Mouse (Mus musculus): Measurements from ENCODE around the gene Hypk. TPM values are rescaled to one million over a fixed set of nuclear protein-coding genes. Genes with fewer than 3 reads are reported as not detected.
"Not testable (repeated sequence)": the region's sequence is repeated elsewhere in the genome, so short reads cannot be mapped to it uniquely, and the experiment has no call there.

Gene Hypk
- polyA plus RNA-seq, 1 experiment from 2014 or later: 143 TPM

- H3K9me3 ChIP-seq: no peaks in the 10 kb centered on the region
- DNase-seq (ENCODE audit: low spot score): no peak
- H3K27ac ChIP-seq (replicated peaks): peak overlapping the region; percentile 96
- H3K4me3 ChIP-seq: peak overlapping the region; percentile 100
- H3K27me3 ChIP-seq (replicated peaks; ENCODE audit: low read depth, poor library complexity, severe bottlenecking): no peaks in the 10 kb centered on the region
- H3K4me1 ChIP-seq: peaks cover 34% of the 10 kb centered on the region
- 2% methylated on average over 7 of the region's 7 CpGs for WGBS
- peaks cover 45% of the 10 kb centered on the region for H3K36me3 ChIP-seq (replicated peaks)
Observed at GRCm38 (mm10) chr2:121450093-121450492, 3.0 kb upstream of the Hypk start.

GRCm38 (mm10) chr2:121452361-121452760, 729 bp upstream of the Hypk start:
- H3K36me3 ChIP-seq (replicated peaks): peaks cover 47% of the 10 kb centered on the region
- no peaks in the 10 kb centered on the region for H3K27me3 ChIP-seq (replicated peaks; ENCODE audit: low read depth, poor library complexity, severe bottlenecking)
- DNase-seq (ENCODE audit: low spot score): no peak
- peak overlapping the region; percentile 2; the same call in 1 of the 2 replicates for H3K4me3 ChIP-seq
- WGBS: 83% methylated on average over 4 of the region's 4 CpGs
- peaks cover 41% of the 10 kb centered on the region for H3K4me1 ChIP-seq
- H3K9me3 ChIP-seq: no peaks in the 10 kb centered on the region
- no peak overlapping the region for H3K27ac ChIP-seq (replicated peaks)

GRCm38 (mm10) chr2:121453917-121454316, 827 bp downstream of the Hypk start:
- H3K4me3 ChIP-seq: peak overlapping the region; percentile 5; the same call in 1 of the 2 replicates
- H3K4me1 ChIP-seq: peaks cover 36% of the 10 kb centered on the region
- DNase-seq (ENCODE audit: low spot score): no peak
- H3K36me3 ChIP-seq (replicated peaks): peaks cover 56% of the 10 kb centered on the region
- WGBS: 88% methylated on average over 6 of the region's 6 CpGs
- no peak overlapping the region for H3K27ac ChIP-seq (replicated peaks)
- no peaks in the 10 kb centered on the region for H3K27me3 ChIP-seq (replicated peaks; ENCODE audit: low read depth, poor library complexity, severe bottlenecking)
- no peaks in the 10 kb centered on the region for H3K9me3 ChIP-seq

- Histone ChIP-seq H3K4me1 (peaks cover 30% of the 10 kb centered on the region), H3K9me3 (no peaks in the 10 kb centered on the region), H3K27ac (replicated peaks) (no peak overlapping the region), H3K36me3 (replicated peaks) (peaks cover 69% of the 10 kb centered on the region), H3K4me3 (no peak overlapping the region), H3K27me3 (replicated peaks; ENCODE audit: low read depth, poor library complexity, severe bottlenecking) (no peaks in the 10 kb centered on the region)
- DNase-seq (ENCODE audit: low spot score): no peak
- 81% methylated on average over 5 of the region's 5 CpGs for WGBS
Observed at GRCm38 (mm10) chr2:121455534-121455933, 2.4 kb downstream of the Hypk start.

- Histone ChIP-seq H3K4me1 (peaks cover 21% of the 10 kb centered on the region), H3K36me3 (replicated peaks) (peaks cover 66% of the 10 kb centered on the region), H3K4me3 (peak within 1 kb of the TSS; percentile 88), H3K27me3 (replicated peaks; ENCODE audit: low read depth, poor library complexity, severe bottlenecking) (no peaks in the 10 kb centered on the region), H3K27ac (replicated peaks) (peak within 1 kb of the TSS; percentile 88), H3K9me3 (no peaks in the 10 kb centered on the region)
- peak; percentile 91 for DNase-seq (ENCODE audit: low spot score)
- 5% methylated on average over 41 of the region's 41 CpGs for WGBS
Observed at GRCm38 (mm10) chr2:121456692-121457642, 3.9 kb downstream of the Hypk start, which contains the start of gene Serinc4. Serinc4 (minus strand) TSS chr2:121456781.

- Histone ChIP-seq H3K4me3 (no peak overlapping the region), H3K9me3 (no peaks in the 10 kb centered on the region), H3K4me1 (peaks cover 13% of the 10 kb centered on the region), H3K27me3 (replicated peaks; ENCODE audit: low read depth, poor library complexity, severe bottlenecking) (no peaks in the 10 kb centered on the region), H3K36me3 (replicated peaks) (peaks cover 35% of the 10 kb centered on the region), H3K27ac (replicated peaks) (no peak overlapping the region)
- WGBS: 81% methylated on average over 2 of the region's 2 CpGs
- no peak for DNase-seq (ENCODE audit: low spot score)
Observed at GRCm38 (mm10) chr2:121460071-121460470, 7.0 kb downstream of the Hypk start.

GRCm38 (mm10) chr2:121468982-121469381, 15.9 kb downstream of the Hypk start:
- H3K9me3 ChIP-seq: not testable (repeated sequence)

GRCm38 (mm10) chr2:121472783-121473182, 19.7 kb downstream of the Hypk start:
- Histone ChIP-seq H3K4me3 (peak overlapping the region; percentile 68), H3K36me3 (replicated peaks) (peaks cover 16% of the 10 kb centered on the region)
- not testable (repeated sequence) for H3K27ac ChIP-seq (replicated peaks); H3K9me3 ChIP-seq; H3K27me3 ChIP-seq (replicated peaks; ENCODE audit: low read depth, poor library complexity, severe bottlenecking); DNase-seq (ENCODE audit: low spot score); H3K4me1 ChIP-seq
- WGBS: 97% methylated on average over 3 of the region's 3 CpGs

More at GRCm38 (mm10) chr2:121468982-121469381, 15.9 kb downstream of the Hypk start:
- H3K4me1 ChIP-seq; H3K4me3 ChIP-seq; H3K27ac ChIP-seq (replicated peaks); DNase-seq (ENCODE audit: low spot score); H3K27me3 ChIP-seq (replicated peaks; ENCODE audit: low read depth, poor library complexity, severe bottlenecking): not testable (repeated sequence)
- peaks cover 17% of the 10 kb centered on the region for H3K36me3 ChIP-seq (replicated peaks)
- WGBS: 63% methylated on average over 4 of the region's 6 CpGs

GRCm38 (mm10) chr2:121473301-121474179, 20.4 kb downstream of the Hypk start, which contains the start of gene Mfap1b:
Mfap1b (minus strand) TSS chr2:121474067.
- H3K4me1 ChIP-seq; H3K27me3 ChIP-seq (replicated peaks; ENCODE audit: low read depth, poor library complexity, severe bottlenecking); H3K9me3 ChIP-seq: not testable (repeated sequence)
- H3K4me3 ChIP-seq: peak within 1 kb of the TSS; percentile 68
- peak; percentile 85 for DNase-seq (ENCODE audit: low spot score)
- WGBS: 6% methylated on average over 41 of the region's 41 CpGs
- H3K27ac ChIP-seq (replicated peaks): peak within 1 kb of the TSS; percentile 63
- H3K36me3 ChIP-seq (replicated peaks): peaks cover 12% of the 10 kb centered on the region

- H3K4me3 ChIP-seq: peak overlapping the region; percentile 68
- H3K9me3 ChIP-seq: no peaks in the 10 kb centered on the region
- no peak for DNase-seq (ENCODE audit: low spot score)
- H3K27ac ChIP-seq (replicated peaks): peak overlapping the region; percentile 63
- WGBS: 38% methylated on average over 8 of the region's 8 CpGs
- peaks cover 12% of the 10 kb centered on the region for H3K36me3 ChIP-seq (replicated peaks)
- H3K4me1 ChIP-seq: 0 out of 2 replicates have a peak, but pooled peaks cover 7% of the 10 kb centered on the region
- H3K27me3 ChIP-seq (replicated peaks; ENCODE audit: low read depth, poor library complexity, severe bottlenecking): no peaks in the 10 kb centered on the region
Observed at GRCm38 (mm10) chr2:121474180-121474535, 21.1 kb downstream of the Hypk start.

- H3K36me3 ChIP-seq (replicated peaks): peaks cover 11% of the 10 kb centered on the region
- WGBS: 92% methylated on average over 2 of the region's 2 CpGs
- DNase-seq (ENCODE audit: low spot score); H3K4me3 ChIP-seq; H3K4me1 ChIP-seq; H3K9me3 ChIP-seq; H3K27ac ChIP-seq (replicated peaks); H3K27me3 ChIP-seq (replicated peaks; ENCODE audit: low read depth, poor library complexity, severe bottlenecking): not testable (repeated sequence)
Observed at GRCm38 (mm10) chr2:121475306-121475705, 22.2 kb downstream of the Hypk start.

GRCm38 (mm10) chr2:121477491-121478266, 24.6 kb downstream of the Hypk start:
- no peaks in the 10 kb centered on the region for H3K36me3 ChIP-seq (replicated peaks)
- H3K4me1 ChIP-seq: 0 out of 2 replicates have a peak, but pooled peaks cover 7% of the 10 kb centered on the region
- no peaks in the 10 kb centered on the region for H3K27me3 ChIP-seq (replicated peaks; ENCODE audit: low read depth, poor library complexity, severe bottlenecking)
- no peak overlapping the region for H3K4me3 ChIP-seq
- H3K27ac ChIP-seq (replicated peaks): no peak overlapping the region
- no peak for DNase-seq (ENCODE audit: low spot score)
- 82% methylated on average over 3 of the region's 3 CpGs for WGBS
- no peaks in the 10 kb centered on the region for H3K9me3 ChIP-seq
